Mouse (Mus musculus): ENCODE measurements around the gene Hist1h3d.
A peak's percentile ranks its signal among the peaks of the same experiment; 100 is the strongest.
"Not testable (repeated sequence)": the region's sequence is repeated elsewhere in the genome, so short reads cannot be mapped to it uniquely, and the experiment has no call there.

The Hist1h3d gene

GRCm38 (mm10) chr13:23575271-23575851 lies at the start of gene Hist1h3d:
TSS of gene Hist1h3d (plus strand) at chr13:23575763.
- DNase-seq (ENCODE audit: low spot score in 2 of 2), result peak; percentile 69 to 83

- DNase-seq (ENCODE audit: low spot score in 2 of 2), result no peak
Observed at GRCm38 (mm10) chr13:23525901-23526300, 49.7 kb upstream of the Hist1h3d start.

GRCm38 (mm10) chr13:23526312-23526711 lies 49.3 kb upstream of the Hist1h3d start:
- DNase-seq (ENCODE audit: low spot score in 2 of 2), result peak; percentile 78 to 96

- DNase-seq (ENCODE audit: low spot score in 2 of 2), result no peak
Observed at GRCm38 (mm10) chr13:23529005-23529404, 46.6 kb upstream of the Hist1h3d start.

GRCm38 (mm10) chr13:23529480-23530165 lies 45.9 kb upstream of the Hist1h3d start:
- DNase-seq (ENCODE audit: low spot score in 2 of 2), result no peak

- DNase-seq (ENCODE audit: low spot score in 2 of 2), result peak; percentile 59 to 84
Observed at GRCm38 (mm10) chr13:23530181-23530900, 45.2 kb upstream of the Hist1h3d start.

GRCm38 (mm10) chr13:23530901-23531875 lies 44.4 kb upstream of the Hist1h3d start, which contains the start of gene Hist1h4h:
TSS of gene Hist1h4h (plus strand) at chr13:23531050.
- peak; percentile 97 to 98 for DNase-seq (ENCODE audit: low spot score in 2 of 2)

GRCm38 (mm10) chr13:23532262-23533075 lies 43.1 kb upstream of the Hist1h3d start:
- no peak for DNase-seq (ENCODE audit: low spot score in 2 of 2)

GRCm38 (mm10) chr13:23533560-23534367 lies 41.8 kb upstream of the Hist1h3d start, which contains the start of gene Hist1h2af:
TSS of gene Hist1h2af (plus strand) at chr13:23533906.
- peak; percentile 78 to 84 for DNase-seq (ENCODE audit: low spot score in 2 of 2)

GRCm38 (mm10) chr13:23534368-23535131 lies 41.0 kb upstream of the Hist1h3d start:
- DNase-seq (ENCODE audit: low spot score in 2 of 2), result peak in 1 of 2 experiments; percentile 45

GRCm38 (mm10) chr13:23535137-23536075 lies 40.2 kb upstream of the Hist1h3d start, which contains the start of gene Hist1h3g:
TSS of gene Hist1h3g (plus strand) at chr13:23535422.
- DNase-seq (ENCODE audit: low spot score in 2 of 2), result peak; percentile 88 to 94

- DNase-seq (ENCODE audit: low spot score in 2 of 2), result no peak
Observed at GRCm38 (mm10) chr13:23536076-23536822, 39.3 kb upstream of the Hist1h3d start.

GRCm38 (mm10) chr13:23537006-23537710 lies 38.4 kb upstream of the Hist1h3d start:
- DNase-seq (ENCODE audit: low spot score in 2 of 2), result no peak

- DNase-seq (ENCODE audit: low spot score in 2 of 2), result no peak
Observed at GRCm38 (mm10) chr13:23538249-23538648, 37.3 kb upstream of the Hist1h3d start.

GRCm38 (mm10) chr13:23539821-23540220 lies 35.7 kb upstream of the Hist1h3d start:
- DNase-seq (ENCODE audit: low spot score in 2 of 2), result not testable (repeated sequence)

- no peak for DNase-seq (ENCODE audit: low spot score in 2 of 2)
Observed at GRCm38 (mm10) chr13:23541497-23541896, 34.1 kb upstream of the Hist1h3d start.

Data from left cerebral cortex, adult 9 months (tissue).